Mouse (Mus musculus) macrophage (primary cell): ENCODE results near the gene Dgki. TPM values are rescaled to one million over a fixed set of nuclear protein-coding genes. Genes with fewer than 3 reads are reported as not detected.

Experiments used
- H3K27ac ChIP-seq: fragments of 350-480 bp; formaldehyde crosslinking; 2 replicates; pipeline ENCODE4 v1.9.0; 2021
- H3K36me3 ChIP-seq: fragments of 350-480 bp; formaldehyde crosslinking; 2 replicates; pipeline ENCODE4 v1.9.0; 2021; ENCODE audit errors: inconsistent target
- H3K4me3 ChIP-seq: fragments of 350-480 bp; formaldehyde crosslinking; 2 replicates; pipeline ENCODE4 v1.9.0; 2021; ENCODE audit errors: inconsistent target
- H3K79me2 ChIP-seq: fragments of 350-480 bp; formaldehyde crosslinking; 2 replicates; pipeline ENCODE4 v1.9.0; 2021; ENCODE audit errors: inconsistent target
- WGBS: methylation state at CpG from one replicate; pipeline ENCODE4 v1.1.7; 2026; ENCODE audit warnings: inconsistent platforms; ENCODE audit not compliant: missing documents; 5-methylcytosine and 5-hydroxymethylcytosine counted together
- polyA plus RNA-seq: library from polyadenylated mRNA; stranded (reverse); fragments of 250-400 nt; gene quantifications from 3 replicates; pipeline ENCODE4 v1.2.4, GENCODE M21; 2018; ENCODE audit warnings: inconsistent platforms

Gene Dgki
- polyA plus RNA-seq, 1 experiment from 2014 or later: 0.07 TPM

DNA sequence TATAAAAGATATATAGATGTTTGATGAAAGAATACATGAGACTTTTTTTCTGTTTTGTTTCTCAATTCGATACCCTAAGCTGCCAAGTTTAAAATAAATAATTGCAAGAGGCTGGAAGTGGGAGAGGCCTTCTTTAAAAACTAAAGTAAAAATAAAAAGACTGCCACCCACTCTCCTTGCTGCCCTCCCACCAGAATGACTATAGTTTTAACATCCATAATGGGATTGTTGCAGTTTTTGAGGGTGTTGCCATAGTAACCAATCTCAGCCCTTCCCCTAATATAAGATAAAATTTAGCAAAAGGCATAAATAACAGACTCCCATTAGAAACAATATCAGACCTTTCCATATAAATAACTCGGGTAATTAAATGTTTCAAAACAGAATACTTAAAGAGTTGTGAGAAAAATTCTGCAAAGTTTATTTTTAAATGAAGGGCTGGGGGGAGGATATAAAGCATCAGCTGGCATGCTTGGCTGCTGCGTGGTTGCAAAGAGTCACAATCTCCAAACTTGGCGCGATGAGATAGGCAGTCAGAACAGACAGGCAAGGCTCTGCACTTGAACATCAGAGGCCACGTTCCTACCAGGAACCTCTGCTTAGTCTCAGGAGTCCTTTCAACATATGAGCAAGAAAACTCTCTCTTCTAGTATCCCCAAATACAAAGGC is 57.8 kb downstream of the Dgki start:
- Histone ChIP-seq H3K79me2 (no peaks in the 10 kb centered on the region), H3K4me3 (no peak overlapping the region), H3K36me3 (no peaks in the 10 kb centered on the region), H3K27ac (no peak overlapping the region)
- WGBS: 94% methylated on average over 6 of the region's 6 CpGs

DNA sequence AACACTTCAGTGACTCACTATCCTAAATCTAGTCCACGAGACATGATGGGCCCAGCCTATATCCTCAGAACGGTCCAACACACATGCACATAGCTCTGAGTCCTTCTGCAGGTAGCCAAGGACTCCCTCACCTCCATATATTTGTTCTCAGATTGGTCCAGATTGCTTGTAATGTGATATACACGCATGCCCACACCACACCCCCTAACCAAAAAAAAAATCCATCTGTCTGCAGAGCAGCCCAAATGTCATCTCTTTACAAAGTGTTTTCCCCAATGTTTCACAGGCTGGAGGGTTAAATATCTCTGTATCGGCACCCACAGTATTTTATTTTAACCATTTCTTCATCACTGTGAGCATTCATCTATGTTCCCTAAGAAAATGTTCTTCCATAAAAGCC is 58.5 kb downstream of the Dgki start:
- 94% methylated on average over 4 of the region's 4 CpGs for WGBS
- Histone ChIP-seq H3K36me3 (no peaks in the 10 kb centered on the region), H3K4me3 (no peak overlapping the region), H3K79me2 (no peaks in the 10 kb centered on the region), H3K27ac (no peak overlapping the region)

DNA sequence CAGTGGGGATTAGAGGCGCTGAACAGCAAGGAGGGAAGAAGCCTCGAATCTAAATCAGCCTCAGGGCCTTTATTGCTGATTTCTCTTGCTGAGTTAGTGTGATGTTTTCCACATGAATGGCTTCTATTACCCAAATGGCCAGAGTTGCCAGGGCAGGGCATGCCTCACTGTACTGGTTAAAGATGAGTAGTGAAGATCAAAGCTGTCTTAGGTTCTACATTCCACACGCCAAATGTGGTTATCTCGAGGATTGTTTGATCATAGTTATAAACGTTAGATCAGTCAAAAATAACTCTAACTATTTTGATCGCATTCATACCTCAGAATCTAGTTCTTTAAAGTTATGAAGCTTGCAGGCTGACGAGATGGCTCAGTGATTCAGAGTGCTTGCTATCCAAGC is 59.8 kb downstream of the Dgki start:
- no peak overlapping the region for H3K4me3 ChIP-seq
- WGBS: 90% methylated on average over 7 of the region's 7 CpGs

DNA sequence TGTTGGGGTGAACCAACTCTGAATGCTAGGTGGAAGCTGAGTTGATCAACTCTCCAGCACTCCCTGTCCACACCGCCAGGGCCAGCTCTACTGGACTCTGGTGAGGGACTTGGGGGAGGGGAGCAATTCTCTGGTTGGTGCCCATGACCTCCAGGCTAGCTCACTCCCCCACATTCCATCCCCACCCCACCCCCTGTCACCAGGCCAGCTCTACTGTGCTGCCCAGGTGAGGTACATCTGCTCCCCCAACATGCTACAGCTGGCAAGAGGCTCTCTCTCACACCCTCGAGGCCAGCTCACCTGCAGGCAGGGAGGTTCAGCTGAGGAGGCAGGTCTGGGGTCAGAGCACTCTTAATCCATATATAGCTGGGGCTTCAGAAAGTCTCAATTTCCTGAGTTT is 63.1 kb downstream of the Dgki start:
- H3K27ac ChIP-seq: no peak overlapping the region
- WGBS: 81% methylated on average over 2 of the region's 2 CpGs
- H3K4me3 ChIP-seq: no peak overlapping the region
- H3K79me2 ChIP-seq: no peaks in the 10 kb centered on the region
- H3K36me3 ChIP-seq: no peaks in the 10 kb centered on the region

More for the DNA sequence above, 59.8 kb downstream of the Dgki start:
- H3K79me2 ChIP-seq: no peaks in the 10 kb centered on the region
- no peaks in the 10 kb centered on the region for H3K36me3 ChIP-seq
- no peak overlapping the region for H3K27ac ChIP-seq

DNA sequence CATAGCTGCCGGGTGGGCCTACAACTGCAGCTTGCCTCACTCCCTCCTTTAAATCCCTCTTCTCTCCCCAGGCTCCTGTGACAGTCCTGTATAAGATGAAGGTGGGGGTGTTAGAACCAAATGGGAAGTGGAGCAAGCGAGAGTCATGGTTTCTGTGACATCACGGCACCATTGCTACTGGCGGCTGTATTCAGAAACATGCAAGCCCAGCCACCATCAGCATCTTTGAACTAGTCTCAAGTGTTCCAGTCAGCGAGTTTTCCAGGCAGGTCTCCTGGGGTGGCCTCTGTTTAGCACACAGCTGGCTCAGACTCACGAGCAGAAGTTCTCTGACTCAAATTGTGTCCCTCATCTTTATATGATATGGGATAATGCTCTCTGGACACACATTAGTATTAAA is 68.8 kb downstream of the Dgki start:
- Histone ChIP-seq H3K4me3 (no peak overlapping the region), H3K79me2 (no peaks in the 10 kb centered on the region), H3K36me3 (no peaks in the 10 kb centered on the region), H3K27ac (no peak overlapping the region)
- WGBS: 73% methylated on average over 6 of the region's 6 CpGs

DNA sequence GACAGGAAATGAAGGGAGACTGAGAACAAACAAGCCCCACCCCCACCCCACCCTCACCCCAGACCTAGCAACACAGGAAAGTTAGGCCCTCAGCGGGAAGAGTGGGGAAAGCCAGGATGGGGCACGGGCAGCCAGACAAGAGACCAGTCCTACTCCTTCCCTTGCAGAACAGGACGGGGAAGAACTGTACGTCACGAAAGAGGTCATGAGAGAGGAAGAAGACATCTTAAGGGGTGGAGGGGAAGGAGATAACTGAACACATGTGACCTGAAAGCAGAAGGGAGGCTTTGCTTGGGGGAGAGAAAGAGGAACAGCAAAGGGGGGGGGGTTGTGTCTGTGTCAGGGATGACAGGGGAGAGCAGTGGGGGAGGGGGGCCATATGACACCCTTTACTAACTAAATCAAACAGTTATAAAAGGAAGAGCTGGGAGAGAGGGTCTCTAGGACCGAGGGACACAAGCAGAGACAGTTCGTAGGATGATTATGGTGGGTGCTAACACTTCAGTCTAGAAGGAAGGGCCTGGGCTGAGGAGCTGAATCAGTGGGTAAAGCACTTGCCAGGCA is 77.0 kb downstream of the Dgki start:
- Histone ChIP-seq H3K79me2 (no peaks in the 10 kb centered on the region), H3K27ac (peak overlapping the region; percentile 31; the same call in 1 of the 2 replicates), H3K36me3 (no peaks in the 10 kb centered on the region), H3K4me3 (no peak overlapping the region)
- 33% methylated on average over 6 of the region's 7 CpGs for WGBS

DNA sequence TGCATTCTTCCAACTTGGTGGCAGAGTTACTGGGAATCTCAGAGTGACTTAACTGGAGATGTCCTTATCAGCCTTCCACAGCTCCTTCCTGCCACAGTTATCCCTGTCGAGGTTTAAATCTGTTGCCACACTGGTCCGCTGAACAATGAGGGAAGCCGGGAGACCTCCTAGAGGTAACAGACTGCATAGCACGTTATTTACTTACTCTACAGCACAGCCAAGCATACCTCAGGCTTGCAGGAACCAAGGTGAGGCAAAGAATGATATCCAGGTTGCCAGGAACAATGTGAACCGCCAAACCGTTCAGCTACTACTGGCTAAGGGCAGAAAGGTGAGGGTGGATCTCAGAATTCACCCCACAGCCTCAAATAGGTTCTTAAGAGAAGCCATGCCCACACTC is 78.0 kb downstream of the Dgki start:
- Histone ChIP-seq H3K36me3 (no peaks in the 10 kb centered on the region), H3K27ac (no peak overlapping the region), H3K79me2 (no peaks in the 10 kb centered on the region), H3K4me3 (no peak overlapping the region)
- 91% methylated on average over 6 of the region's 6 CpGs for WGBS

DNA sequence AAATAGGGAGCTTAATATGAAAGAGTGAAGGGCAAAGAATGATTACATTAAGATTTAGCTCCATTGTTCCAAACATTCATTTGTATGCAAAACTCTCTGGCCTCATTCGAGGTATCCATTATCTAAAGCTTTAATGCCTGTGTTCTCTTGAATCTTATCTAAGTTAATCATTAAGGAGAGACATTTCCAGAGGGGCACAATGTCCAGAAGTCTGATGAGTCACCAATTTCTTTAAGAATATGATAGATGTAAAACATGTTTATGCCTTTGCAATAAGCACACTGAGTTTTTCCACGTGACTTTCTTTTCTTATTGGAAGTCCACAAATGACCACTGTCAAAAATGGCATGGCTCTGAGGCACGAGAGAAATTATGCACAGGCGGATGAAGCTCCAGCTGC is 80.9 kb downstream of the Dgki start:
- Histone ChIP-seq H3K36me3 (no peaks in the 10 kb centered on the region), H3K4me3 (no peak overlapping the region), H3K27ac (no peak overlapping the region), H3K79me2 (no peaks in the 10 kb centered on the region)
- WGBS: 100% methylated on average over 4 of the region's 4 CpGs

DNA sequence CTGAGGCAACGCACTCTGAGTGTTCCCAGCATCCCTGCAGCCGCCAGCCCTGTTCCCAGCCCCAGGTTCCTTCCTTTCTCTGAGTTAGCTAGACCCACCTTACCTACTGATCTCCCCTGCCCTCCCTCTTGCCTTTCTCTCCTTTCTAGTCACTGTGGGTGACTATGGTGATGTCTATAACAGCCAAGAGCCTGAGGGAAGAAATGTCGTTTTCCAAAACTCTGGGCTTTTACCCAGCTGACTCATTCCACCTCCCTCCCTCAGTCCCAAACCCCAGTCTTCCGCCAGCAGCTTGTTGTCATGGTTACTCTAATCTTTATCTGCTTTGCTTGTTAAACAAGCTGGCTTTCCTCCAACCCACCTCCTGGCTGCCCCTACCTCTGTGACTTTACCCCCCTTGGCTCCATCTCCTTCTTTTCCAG is 83.6 kb downstream of the Dgki start:
- no peaks in the 10 kb centered on the region for H3K36me3 ChIP-seq
- no peak overlapping the region for H3K27ac ChIP-seq
- 61% methylated on average over 4 of the region's 4 CpGs for WGBS
- H3K79me2 ChIP-seq: no peaks in the 10 kb centered on the region
- no peak overlapping the region for H3K4me3 ChIP-seq

DNA sequence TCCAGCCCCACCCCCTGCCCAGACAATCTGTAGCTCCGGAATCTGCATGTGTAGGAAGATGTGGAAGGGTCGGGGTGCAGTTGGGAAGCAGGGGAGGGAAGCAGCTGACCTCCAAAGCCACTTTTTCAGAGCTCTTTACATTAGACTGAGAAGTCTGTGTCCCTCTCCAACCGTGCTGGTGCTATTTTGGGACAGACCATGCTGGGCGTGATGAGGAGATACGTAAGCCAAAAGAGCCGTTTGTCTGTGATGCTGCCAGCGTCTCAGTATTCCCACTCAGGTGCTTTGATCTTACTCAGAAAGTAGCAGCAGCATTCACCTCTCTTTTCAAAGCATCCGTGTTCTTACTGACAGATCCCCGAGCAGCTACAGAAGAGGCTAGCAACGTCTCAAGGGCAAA is 84.3 kb downstream of the Dgki start:
- Histone ChIP-seq H3K4me3 (no peak overlapping the region), H3K27ac (no peak overlapping the region), H3K36me3 (no peaks in the 10 kb centered on the region), H3K79me2 (no peaks in the 10 kb centered on the region)
- WGBS: 87% methylated on average over 10 of the region's 10 CpGs

DNA sequence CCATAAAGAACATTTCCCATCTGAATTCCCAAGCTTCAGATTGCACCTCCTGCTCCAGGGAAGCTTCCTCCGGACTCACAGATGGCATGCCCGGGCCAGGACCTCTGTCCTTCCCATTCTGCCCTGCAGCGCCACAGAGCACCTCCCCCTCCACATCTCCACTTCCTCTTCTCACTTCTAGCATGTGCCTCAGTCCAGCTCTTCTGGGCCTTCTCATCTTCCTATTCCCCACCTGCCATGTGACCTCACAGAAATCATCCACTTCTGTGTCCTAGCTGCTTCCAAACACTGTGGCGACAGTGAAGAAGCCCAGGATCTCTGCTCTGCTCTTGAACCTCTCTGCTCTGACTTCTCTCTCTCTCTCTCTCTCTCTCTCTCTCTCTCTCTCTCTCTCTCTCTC is 87.1 kb downstream of the Dgki start:
- no peaks in the 10 kb centered on the region for H3K36me3 ChIP-seq
- peak overlapping the region; percentile 25 for H3K27ac ChIP-seq
- H3K4me3 ChIP-seq: no peak overlapping the region

DNA sequence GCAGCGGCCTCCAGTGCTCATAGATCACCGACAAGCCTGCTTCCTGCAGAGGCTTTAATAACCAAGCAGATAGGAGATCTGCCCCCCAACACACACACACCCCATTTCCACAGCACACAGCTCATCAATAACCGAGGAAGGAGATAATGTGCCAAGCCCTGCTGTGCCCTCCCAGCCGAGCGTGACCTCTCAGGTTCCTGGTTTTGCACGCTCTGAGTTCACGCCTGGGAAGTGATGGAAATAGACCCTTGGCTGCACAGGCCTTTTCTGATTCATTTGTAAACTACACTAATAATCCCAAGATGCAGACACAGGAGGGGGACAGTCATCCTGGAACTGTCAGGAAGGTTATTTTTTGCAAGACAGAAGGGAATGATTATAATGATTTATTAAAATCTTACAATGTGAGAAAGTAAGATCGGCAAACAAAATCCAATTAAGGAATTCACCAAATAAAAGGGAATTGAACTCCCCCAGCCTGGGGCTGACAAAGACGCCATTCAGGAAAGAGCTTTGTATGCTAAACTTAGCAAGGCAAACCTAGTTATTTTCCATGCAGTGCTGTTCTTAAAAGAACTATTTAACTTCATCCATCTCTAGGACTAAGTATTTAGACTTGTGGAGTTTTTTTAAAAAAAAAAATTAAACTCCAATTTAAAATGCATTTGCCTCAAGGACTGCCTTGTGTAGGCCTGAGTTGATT is 88.3 kb downstream of the Dgki start:
- Histone ChIP-seq H3K27ac (no peak overlapping the region), H3K79me2 (no peaks in the 10 kb centered on the region), H3K4me3 (no peak overlapping the region), H3K36me3 (no peaks in the 10 kb centered on the region)
- 88% methylated on average over 9 of the region's 9 CpGs for WGBS

More for the DNA sequence above, 87.1 kb downstream of the Dgki start:
- WGBS: 39% methylated on average over 4 of the region's 4 CpGs
- no peaks in the 10 kb centered on the region for H3K79me2 ChIP-seq

DNA sequence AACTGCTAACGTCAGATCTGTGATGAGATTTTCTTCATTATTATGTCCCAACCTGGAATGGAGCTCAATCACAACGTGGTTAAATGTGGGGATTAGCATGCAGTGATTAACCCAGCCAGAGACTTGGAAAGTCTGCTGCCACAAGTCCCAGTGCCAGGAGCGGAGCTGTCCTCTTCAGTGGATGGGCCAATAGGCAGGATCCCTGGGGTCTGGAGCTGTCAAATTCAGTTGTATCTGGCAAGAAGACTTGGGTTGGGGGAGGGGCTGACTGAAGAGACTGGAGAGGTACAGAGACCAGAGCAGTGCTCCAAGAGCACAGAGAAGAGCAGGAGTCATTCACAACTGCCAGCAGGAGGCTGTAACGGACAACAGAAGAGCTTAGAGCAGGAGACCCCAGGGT is 97.1 kb downstream of the Dgki start:
- Histone ChIP-seq H3K79me2 (no peaks in the 10 kb centered on the region), H3K36me3 (no peaks in the 10 kb centered on the region), H3K27ac (no peak overlapping the region), H3K4me3 (no peak overlapping the region)
- 79% methylated on average over 4 of the region's 4 CpGs for WGBS

DNA sequence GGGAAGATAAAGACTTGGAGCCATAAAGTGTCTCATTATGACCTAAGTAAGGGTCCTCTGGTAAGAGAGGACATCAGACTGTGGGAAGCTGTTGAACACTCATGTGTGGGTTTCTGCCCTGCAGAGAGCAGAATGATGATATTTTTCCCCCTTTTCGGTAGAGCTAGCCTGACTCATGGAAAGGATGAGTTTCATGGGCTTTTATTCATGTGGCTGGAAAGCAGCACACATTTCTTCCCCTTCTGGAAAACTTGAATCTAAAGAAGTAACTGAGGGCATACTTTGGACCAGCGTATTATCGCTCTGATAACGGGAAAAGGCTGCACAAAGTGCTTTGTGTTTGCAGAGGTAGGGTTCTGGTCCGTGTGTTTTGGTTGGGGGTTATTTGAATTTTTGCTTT is 99.1 kb downstream of the Dgki start:
- Histone ChIP-seq H3K27ac (no peak overlapping the region), H3K36me3 (no peaks in the 10 kb centered on the region), H3K4me3 (no peak overlapping the region), H3K79me2 (no peaks in the 10 kb centered on the region)
- 90% methylated on average over 5 of the region's 5 CpGs for WGBS

DNA sequence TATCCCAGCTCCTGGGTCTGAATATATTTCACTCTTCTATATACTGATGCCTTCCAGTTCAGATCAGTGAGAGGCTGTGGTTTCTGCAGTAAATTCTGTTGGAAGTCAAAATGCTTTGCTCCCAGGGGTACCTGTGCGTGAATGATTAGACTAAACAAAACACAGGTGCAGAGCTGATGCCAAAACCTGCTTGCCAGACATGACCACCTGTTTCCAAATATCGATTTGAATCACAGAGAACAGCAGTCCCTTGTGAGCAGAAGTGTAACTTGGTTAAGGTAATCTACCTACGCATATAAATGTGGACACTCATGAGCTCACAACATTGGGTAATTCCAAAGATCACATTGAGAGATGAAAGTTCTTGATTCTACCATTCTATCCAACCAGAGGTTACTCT is 100.5 kb downstream of the Dgki start:
- Histone ChIP-seq H3K4me3 (no peak overlapping the region), H3K27ac (no peak overlapping the region), H3K79me2 (no peaks in the 10 kb centered on the region), H3K36me3 (no peaks in the 10 kb centered on the region)
- WGBS: 84% methylated on average over 3 of the region's 3 CpGs
